Mouse (Mus musculus): ENCODE measurements around the gene Nck2.

GRCm38 (mm10) chr1:43470421-43471179, 26.2 kb downstream of the Nck2 start:
- TF ChIP-seq CTCF (IDR thresholded peaks at IDR 0.05; ENCODE audit: low read depth) (no peak), EP300 (IDR thresholded peaks at IDR 0.05; ENCODE audit: low read depth) (no peak)

Measured in liver, postnatal 0 days (tissue).